Mouse (Mus musculus): ENCODE measurements around the gene Bcas2.
A peak's percentile ranks its signal among the peaks of the same experiment; 100 is the strongest.
"Not testable (repeated sequence)": the region's sequence is repeated elsewhere in the genome, so short reads cannot be mapped to it uniquely, and the experiment has no call there.

Gene Bcas2

DNA sequence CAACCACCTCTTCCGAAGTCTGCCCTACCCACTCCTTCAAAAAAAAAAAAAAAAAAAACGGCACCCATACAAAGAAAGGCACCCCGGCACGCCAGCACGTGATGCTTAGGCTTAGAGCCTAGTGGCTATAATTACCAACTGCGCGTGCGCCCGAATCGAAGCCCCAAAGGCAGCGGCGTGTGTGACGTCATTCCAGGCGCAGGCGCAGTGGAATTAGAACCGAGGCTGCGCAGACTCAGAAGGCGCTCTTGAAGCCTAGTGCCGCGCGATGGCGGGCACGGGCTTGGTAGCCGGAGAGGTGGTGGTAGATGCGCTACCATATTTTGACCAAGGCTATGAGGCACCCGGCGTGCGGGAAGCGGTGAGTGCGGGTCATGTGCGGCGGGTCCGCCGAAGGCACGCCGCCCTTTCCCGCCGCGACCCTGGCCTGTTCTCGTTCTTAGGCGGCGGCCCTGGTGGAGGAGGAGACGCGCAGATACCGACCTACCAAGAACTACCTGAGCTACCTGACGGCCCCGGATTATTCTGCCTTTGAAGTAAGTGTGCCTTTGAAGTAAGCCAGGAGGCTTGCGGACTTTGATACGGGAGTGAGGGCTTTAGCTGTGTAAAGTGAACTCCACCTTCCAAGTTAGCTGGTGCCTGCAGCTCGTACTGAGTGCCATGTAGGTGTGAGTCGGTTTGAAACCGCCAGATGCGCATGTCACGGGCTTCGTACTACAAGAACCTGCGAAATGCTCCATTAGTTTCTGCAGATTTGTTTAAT is at the start of gene Bcas2:
Gene Bcas2 (plus strand): TSS at position 151 of the 763 bp plus-strand sequence.
- peak; percentile 95 for DNase-seq (ENCODE audit: inconsistent ontology term)

- no peak for DNase-seq (ENCODE audit: inconsistent ontology term)
Observed at GRCm38 (mm10) chr3:103123636-103124035, 47.8 kb upstream of the Bcas2 start.

DNA sequence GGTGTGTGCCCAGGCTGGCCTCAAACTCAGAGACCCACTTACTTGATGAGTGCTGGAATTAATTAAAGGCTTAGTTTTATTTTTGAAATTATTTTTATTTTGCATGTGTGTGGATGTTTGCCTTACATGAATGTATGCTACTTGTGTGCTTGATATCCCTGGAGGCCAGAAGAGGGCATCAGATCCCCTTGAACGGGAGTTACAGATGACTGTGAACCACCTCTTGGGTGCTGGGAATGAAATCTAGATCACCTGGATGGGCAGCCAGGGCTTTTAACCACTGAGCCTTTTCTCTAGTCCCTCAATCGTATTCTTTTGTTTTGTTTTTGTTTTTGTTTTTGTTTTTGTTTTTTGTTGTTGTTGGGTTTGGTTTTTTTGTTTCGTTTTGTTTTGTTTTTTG is 45.3 kb upstream of the Bcas2 start:
- DNase-seq (ENCODE audit: inconsistent ontology term), result no peak

GRCm38 (mm10) chr3:103127177-103127576 is 44.3 kb upstream of the Bcas2 start:
- DNase-seq (ENCODE audit: inconsistent ontology term), result no peak

GRCm38 (mm10) chr3:103127721-103128120 is 43.7 kb upstream of the Bcas2 start:
- no peak for DNase-seq (ENCODE audit: inconsistent ontology term)

GRCm38 (mm10) chr3:103128251-103128650 is 43.2 kb upstream of the Bcas2 start:
- DNase-seq (ENCODE audit: inconsistent ontology term), result no peak

DNA sequence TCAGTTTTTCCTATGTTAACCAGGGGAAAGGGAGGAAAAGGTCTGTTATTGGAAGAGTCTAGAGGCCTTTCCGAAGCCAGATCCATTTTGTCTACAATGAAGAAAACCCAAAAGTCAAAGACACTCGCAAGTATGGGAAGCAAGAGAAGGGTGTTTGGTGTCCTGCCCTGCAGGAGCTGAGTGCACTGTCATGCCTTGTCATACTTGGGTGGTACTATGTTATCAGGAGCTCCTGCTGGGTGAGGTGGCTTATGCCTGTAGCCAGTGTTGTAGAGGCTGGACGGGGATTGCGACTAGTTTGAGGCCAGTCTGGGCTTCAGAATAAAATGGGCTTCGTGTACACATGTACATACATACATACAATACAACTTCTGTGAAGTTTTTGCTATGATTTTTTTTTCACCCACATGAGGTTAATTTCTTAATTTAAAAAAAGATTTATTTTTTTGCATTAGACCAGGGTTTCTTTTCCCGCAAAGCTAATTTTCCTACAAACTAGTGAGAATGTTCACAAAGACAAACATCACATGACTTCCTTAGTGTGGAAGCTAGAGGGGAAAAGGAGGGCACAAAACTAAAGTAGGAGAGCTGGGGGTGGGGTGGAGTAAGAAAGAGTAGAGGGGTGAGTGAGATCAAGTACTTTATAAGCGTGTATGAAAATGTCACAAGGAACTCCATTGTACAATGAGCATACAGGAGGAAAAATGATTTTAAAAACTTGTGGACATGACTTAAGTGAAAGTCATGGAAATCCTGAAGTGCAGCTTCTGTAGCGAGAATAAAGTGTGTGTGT is 41.9 kb upstream of the Bcas2 start:
- DNase-seq (ENCODE audit: inconsistent ontology term), result no peak

DNA sequence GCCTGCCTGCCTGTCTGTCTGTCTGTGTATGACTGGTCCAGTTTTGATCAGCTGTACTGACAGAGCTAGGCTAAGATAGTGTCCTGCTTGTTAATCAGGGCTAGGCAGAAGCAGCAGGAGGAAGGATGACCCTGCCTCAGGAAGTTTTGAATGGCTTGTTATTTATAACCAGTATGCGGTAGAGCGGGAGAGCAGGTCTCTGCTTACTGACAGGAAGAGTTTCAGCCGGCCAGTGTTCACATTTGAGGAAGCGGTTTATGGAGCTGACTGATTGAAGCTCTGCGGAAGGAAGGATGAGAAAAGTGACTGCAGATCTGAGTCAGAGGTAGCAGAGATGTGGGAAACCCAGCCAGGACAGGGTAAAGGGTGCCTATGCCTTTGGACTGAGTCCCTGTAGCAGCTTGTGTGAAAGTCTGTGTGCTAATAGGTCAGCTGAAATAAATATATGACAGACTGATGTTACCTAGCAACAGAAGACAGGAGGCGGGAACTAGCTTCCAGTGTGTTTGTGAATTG is 41.2 kb upstream of the Bcas2 start:
- peak; percentile 64 for DNase-seq (ENCODE audit: inconsistent ontology term)

- no peak for DNase-seq (ENCODE audit: inconsistent ontology term)
Observed at GRCm38 (mm10) chr3:103133098-103133497, 38.4 kb upstream of the Bcas2 start.

GRCm38 (mm10) chr3:103136414-103137077 is 34.9 kb upstream of the Bcas2 start:
- no peak for DNase-seq (ENCODE audit: inconsistent ontology term)

DNA sequence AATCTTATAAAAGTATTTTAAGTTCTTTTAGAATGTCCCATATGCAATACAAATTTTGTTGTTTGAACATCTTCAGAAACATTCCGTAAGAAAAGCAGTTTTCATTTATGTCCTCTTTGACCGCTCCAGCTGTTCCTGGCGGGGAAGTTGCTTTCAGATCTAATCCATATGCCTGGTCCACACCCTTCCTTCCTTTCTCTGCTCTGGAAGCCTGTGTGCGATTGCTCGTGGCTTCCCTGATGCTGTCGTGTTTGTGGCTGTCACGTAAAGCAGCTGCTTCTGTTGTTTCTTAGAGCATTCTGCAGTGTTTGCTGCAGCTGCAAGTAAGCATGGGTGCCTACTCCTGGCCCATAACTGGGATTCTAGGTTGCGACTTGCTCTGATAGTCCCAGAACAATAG is 32.4 kb upstream of the Bcas2 start:
- no peak for DNase-seq (ENCODE audit: inconsistent ontology term)

DNA sequence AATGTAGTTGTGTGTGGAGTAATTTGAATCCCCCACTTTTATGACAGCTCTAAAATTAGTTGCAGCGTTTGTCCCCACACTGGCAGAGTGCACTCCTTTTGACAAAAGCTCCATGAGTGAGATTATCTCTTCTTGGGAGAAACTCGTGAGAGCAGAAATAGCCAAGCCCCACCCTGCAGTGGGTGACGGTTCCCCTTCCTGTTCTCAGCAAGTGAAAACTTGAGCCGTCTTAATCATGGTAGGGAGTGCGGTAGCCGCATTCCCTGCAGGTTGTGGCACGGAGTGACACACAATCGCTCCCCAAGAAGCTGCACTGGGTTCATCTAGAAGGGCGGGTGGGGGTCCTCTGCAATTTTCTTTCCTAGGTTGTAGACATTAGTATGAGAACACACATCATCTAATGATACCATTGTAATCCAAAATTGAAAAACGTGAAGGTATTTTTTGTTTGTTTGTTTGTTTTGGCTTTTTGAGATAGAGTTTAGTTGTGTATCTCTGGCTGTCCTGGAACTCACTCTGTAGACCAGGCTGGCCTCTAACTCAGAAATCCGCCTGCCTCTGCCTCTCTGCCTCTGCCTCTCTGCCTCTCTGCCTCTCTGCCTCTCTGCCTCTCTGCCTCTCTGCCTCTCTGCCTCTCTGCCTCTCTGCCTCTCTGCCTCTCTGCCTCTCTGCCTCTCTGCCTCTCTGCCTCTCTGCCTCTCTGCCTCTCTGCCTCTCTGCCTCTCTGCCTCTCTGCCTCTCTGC is 31.2 kb upstream of the Bcas2 start:
- DNase-seq (ENCODE audit: inconsistent ontology term), result not testable (repeated sequence)

- DNase-seq (ENCODE audit: inconsistent ontology term), result peak; percentile 41
Observed at GRCm38 (mm10) chr3:103141287-103141686, 30.2 kb upstream of the Bcas2 start.

- DNase-seq (ENCODE audit: inconsistent ontology term), result no peak
Observed at GRCm38 (mm10) chr3:103142366-103142765, 29.1 kb upstream of the Bcas2 start.

GRCm38 (mm10) chr3:103145336-103145735 is 26.1 kb upstream of the Bcas2 start:
- DNase-seq (ENCODE audit: inconsistent ontology term), result no peak

DNA sequence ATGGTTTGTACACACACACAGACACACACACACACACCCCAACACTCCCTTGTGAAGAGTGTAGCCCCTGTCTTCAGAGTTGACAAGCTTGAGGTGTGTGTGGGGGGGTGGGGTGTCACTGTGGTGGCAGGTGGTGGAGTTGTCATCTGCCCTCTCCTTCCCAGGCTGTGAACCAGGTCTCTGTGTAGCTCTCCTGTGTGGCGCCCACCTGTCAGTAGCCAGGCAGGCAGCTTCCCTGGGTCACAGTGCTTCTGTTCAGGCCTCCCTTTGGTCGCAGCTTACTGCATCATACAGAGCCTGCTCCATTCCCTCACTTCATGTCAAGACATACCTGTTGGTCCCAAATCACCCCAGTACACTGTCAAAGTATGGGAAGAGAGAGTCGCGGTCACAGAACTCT is 25.7 kb upstream of the Bcas2 start:
- no peak for DNase-seq (ENCODE audit: inconsistent ontology term)

DNA sequence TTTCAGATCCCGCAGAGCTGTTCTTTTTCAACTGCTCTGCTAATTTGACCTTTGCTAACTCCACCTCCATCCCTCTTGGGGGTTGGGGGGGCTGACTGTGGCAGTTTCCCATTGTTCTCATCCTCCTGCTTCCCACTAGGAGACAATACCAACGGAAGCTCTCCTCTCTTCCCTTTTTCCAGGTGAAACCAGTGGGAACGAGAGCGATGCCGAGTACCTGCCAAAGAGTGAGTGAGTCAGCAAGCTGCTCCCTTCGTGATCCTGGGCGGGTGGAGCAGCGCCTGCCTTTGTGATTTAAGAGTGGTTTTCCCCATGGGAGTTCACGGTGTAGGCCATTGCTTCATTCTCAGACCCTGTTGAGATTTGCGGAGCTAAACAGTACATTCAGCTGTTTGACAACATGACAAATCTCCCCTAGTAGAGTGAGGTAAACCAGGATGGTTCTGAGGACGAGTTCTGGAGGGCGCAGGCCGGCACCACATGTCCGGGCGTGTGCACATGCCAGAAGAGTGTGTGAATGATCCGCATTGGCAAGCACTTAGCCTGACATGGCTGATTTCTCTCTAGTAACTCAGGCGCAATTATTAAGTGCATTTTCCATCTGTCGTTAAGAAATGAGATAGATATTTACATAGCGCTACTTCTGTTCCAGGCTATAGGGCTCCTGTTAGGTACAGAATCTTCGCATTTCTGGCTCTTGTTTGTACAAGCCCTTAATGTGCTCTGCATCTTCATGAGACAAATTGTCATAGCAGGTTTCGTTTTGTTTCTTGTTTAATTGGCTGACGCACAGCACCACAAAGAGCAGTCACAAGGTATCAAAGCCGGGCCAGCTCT is 24.9 kb upstream of the Bcas2 start:
- DNase-seq (ENCODE audit: inconsistent ontology term), result peak; percentile 6

DNA sequence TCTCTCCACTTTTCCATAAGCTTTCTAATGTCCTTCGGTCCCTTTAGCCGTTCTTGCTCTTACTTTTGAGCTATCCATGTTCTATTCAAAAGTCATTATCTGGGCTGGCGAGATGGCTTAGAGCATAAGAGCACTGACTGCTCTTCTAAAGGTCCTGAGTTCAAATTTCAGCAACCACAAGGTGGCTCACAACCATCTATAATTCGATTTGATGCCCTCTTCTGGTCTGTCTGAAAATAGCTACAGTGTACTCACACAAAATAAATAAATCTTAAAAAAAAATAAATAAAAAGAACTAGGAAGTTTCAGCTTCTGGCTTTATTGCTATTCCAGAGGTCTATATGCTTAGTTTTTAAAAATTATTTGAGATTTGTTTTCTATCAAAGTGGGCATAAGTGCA is 23.7 kb upstream of the Bcas2 start:
- no peak for DNase-seq (ENCODE audit: inconsistent ontology term)

DNA sequence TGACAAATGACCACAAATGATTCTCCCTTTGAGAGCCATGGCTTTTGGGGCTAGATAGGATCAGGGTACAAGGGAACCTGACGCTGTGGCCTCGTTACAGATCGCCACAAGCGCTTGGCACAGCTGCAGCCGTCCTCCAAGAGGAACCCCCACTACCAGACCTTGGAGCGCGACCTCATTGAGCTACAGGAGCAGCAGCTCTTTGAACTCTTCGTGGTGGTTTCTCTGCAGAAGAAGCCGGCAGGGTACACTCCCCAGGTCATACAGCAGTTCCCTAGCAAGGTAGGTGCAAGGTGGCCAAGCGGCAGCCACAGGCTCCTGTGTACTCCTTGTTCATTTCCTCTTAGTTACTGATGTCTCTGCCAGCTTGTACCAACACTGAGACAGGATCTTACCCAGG is 22.5 kb upstream of the Bcas2 start:
- DNase-seq (ENCODE audit: inconsistent ontology term), result no peak

- DNase-seq (ENCODE audit: inconsistent ontology term), result no peak
Observed at GRCm38 (mm10) chr3:103153761-103154160, 17.7 kb upstream of the Bcas2 start.

Data from Muller cell, postnatal 12 days (primary cell).